ENCODE assay signal across 21 mouse cellular contexts in the genomic region with DNA sequence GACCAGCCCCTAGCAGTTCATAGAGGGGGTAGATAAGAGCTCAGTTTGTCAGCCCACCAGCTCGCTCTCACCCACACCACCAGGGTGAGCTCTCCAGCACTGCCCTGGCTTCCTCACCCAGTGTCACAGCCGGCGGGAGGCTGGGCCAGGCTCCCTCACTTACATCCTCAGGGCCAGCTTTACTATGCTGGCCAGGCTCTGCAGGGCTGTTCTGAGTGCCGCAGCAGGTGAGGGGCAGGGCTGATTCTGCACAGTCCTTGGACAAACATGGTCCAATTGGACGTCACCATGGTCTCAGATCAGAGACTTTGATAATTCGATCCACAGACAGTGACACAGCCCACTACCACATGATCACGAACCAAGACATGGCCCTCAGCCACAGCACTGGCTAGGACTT. TPM values are rescaled to one million over a fixed set of nuclear protein-coding genes. Genes with fewer than 3 reads are reported as not detected.
"Had no signal": no experiment of that assay in that cellular context is flagged by ENCODE, and none has a peak within 500 bp of the region (broad histone marks: within the 10 kb centered on the region; RNA-seq: fewer than 3 reads in every experiment).

No protein-coding gene starts in this region.

- H3K4me1 ChIP-seq: limb, embryonic 15.5 days; liver, embryonic 15.5 days; midbrain, embryonic 12.5 days; stomach, embryonic 15.5 days had no signal

- H3K4me3 ChIP-seq: limb, embryonic 15.5 days; liver, embryonic 15.5 days; midbrain, embryonic 12.5 days; stomach, embryonic 15.5 days had no signal

- H3K9ac ChIP-seq: limb, embryonic 15.5 days; liver, embryonic 15.5 days; lung, embryonic 14.5 days; midbrain, embryonic 12.5 days; stomach, embryonic 15.5 days had no signal

- H3K9me3 ChIP-seq: limb, embryonic 15.5 days; liver, embryonic 15.5 days; midbrain, embryonic 12.5 days; stomach, embryonic 15.5 days had no signal

- H3K4me2 ChIP-seq: limb, embryonic 15.5 days; liver, embryonic 15.5 days; lung, embryonic 14.5 days; midbrain, embryonic 12.5 days; stomach, embryonic 15.5 days had no signal

- DNase-seq: layer of hippocampus, adult 9-11 months; layer of hippocampus, postnatal 36 days; lung, embryonic 14.5 days; right cerebral cortex, postnatal 14 days; thymus, adult 2 months; thymus, postnatal 25 days had no signal

- H3K27me3 ChIP-seq: limb, embryonic 15.5 days; liver, embryonic 15.5 days; midbrain, embryonic 12.5 days; stomach, embryonic 15.5 days had no signal

- H3K27ac ChIP-seq: limb, embryonic 15.5 days; liver, embryonic 15.5 days; midbrain, embryonic 12.5 days; stomach, embryonic 15.5 days had no signal

RNA-seq across cellular contexts. Expression of a gene that starts 48.2 kb away (rescaled TPM):
- total RNA-seq: layer of hippocampus, adult 18-20 months; layer of hippocampus, postnatal 36 days; left cerebral cortex, adult 8-10 months; left cerebral cortex, postnatal 25 days; megakaryocyte-erythroid progenitor cell, adult 5-6 weeks had no signal
- polyA plus RNA-seq: intestine, embryonic 14.5 days; kidney, adult 2 months; limb, embryonic 11.5 days; limb, embryonic 15.5 days; liver, embryonic 15.5 days; lung, embryonic 14.5 days; midbrain, embryonic 12.5 days; neural tube, embryonic 14.5 days; spleen, adult 2 months; stomach, embryonic 15.5 days; testis, adult 2 months; thymus, adult 2 months; urinary bladder, adult 2 months had no signal
